Mouse (Mus musculus) small intestine, adult 2 months (tissue): ENCODE data around the gene Pdzd7. TPM values are rescaled to one million over a fixed set of nuclear protein-coding genes. Genes with fewer than 3 reads are reported as not detected.
"Not testable (repeated sequence)": the region's sequence is repeated elsewhere in the genome, so short reads cannot be mapped to it uniquely, and the experiment has no call there.

Source experiments
- H3K27ac ChIP-seq: fragments of 200-500 bp; 2 replicates; pipeline ENCODE4 v1.5.1; 2012; ENCODE audit warnings: low read depth, low read length, control low read depth, inconsistent platforms; ENCODE audit not compliant: insufficient read depth
- H3K27me3 ChIP-seq: fragments of 200-500 bp; 2 replicates; pipeline ENCODE4 v1.6.1; 2012; ENCODE audit warnings: mild to moderate bottlenecking, moderate library complexity, low read length, inconsistent platforms; ENCODE audit not compliant: control insufficient read depth, insufficient read depth
- H3K36me3 ChIP-seq: fragments of 200-500 bp; 2 replicates; pipeline ENCODE4 v1.6.1; 2012; ENCODE audit warnings: mild to moderate bottlenecking, low read length, control low read depth, inconsistent platforms; ENCODE audit not compliant: control insufficient read depth, insufficient read depth
- H3K4me1 ChIP-seq: fragments of 200-500 bp; 2 replicates; pipeline ENCODE4 v1.6.1; 2012; ENCODE audit warnings: low read length, inconsistent platforms, mixed read lengths; ENCODE audit not compliant: control insufficient read depth, insufficient read depth, insufficient read length
- H3K4me3 ChIP-seq: fragments of 200-500 bp; 2 replicates; pipeline ENCODE4 v1.5.1; 2012; ENCODE audit warnings: low read depth, mild to moderate bottlenecking, control low read depth, inconsistent platforms, low read length, moderate library complexity
- CTCF ChIP-seq: fragments of 200-500 bp; IDR thresholded peaks from 2 replicates; pipeline ENCODE4 v1.5.1; 2012; ENCODE audit warnings: low read depth, mild to moderate bottlenecking, control low read depth, inconsistent platforms, low read length, moderate library complexity, mixed read lengths; ENCODE audit not compliant: insufficient replicate concordance, insufficient read length; ENCODE audit errors: extremely low read depth
- POLR2A ChIP-seq: fragments of 200-500 bp; IDR thresholded peaks from 2 replicates; pipeline ENCODE4 v1.6.1; 2012; ENCODE audit warnings: low read depth, mild to moderate bottlenecking, control low read depth, inconsistent platforms, low read length, moderate library complexity
- WGBS: fragments of 180-500 bp; shearing (Covaris S2); methylation state at CpG from one replicate; pipeline ENCODE4 v1.1.7; 2018; 5-methylcytosine and 5-hydroxymethylcytosine counted together
- polyA plus RNA-seq: library from polyadenylated mRNA; depleted of rRNA; stranded (reverse); fragments of >200 nt; gene quantifications from 2 replicates; pipeline ENCODE4 v1.2.3, GENCODE M21; 2012

Gene Pdzd7
- polyA plus RNA-seq, 1 experiment, result 0.29 TPM

DNA sequence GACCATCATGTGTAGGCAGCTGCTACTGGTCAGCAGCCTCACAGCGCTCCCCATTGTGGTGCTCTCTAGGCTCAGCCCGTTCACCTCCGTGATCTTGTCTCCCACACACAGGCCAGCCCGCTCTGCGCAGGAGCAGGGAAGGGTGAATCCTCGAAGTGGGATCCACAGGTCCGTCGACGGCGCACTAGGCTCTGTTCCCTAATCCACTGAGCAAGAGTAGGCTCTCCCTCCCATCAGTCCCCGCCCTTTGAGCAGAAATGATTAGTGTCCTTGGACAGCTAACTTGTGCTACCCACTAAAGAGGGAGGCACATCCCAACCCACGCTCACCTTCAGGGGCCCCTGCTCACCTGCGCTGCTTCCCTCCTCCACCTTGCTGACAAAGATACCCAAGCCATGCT, 5.3 kb downstream of the Pdzd7 start:
- H3K4me1 ChIP-seq, result peaks cover 5% of the 10 kb centered on the region; the same call in 1 of the 2 replicates
- WGBS, result 54% methylated on average over 13 of the region's 13 CpGs
- no peak overlapping the region for H3K27ac ChIP-seq
- H3K27me3 ChIP-seq, result no peaks in the 10 kb centered on the region
- no peak overlapping the region for H3K4me3 ChIP-seq
- no peaks in the 10 kb centered on the region for H3K36me3 ChIP-seq
- TF ChIP-seq POLR2A (no peak), CTCF (no peak)

DNA sequence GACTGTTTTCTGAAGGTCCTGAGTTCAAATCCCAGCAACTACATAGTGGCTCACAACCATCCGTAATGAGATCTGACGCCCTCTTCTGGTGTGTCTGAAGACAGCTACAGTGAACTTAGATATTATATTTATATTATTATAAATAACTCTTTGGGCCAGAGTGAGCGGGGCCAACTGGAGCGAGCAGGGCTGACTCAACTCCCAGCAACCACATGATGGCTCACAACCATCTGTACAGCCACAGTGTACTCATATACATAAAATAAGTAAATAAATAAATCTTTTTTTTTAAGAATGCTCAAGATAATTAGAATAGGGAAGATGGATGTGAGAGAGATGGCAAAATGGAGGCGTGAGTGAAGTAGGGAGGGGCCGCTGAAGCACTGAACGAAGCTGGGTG, 7.3 kb downstream of the Pdzd7 start:
- H3K27me3 ChIP-seq, H3K4me1 ChIP-seq, H3K4me3 ChIP-seq, H3K27ac ChIP-seq, H3K36me3 ChIP-seq: not testable (repeated sequence)
- 85% methylated on average over 7 of the region's 7 CpGs for WGBS

DNA sequence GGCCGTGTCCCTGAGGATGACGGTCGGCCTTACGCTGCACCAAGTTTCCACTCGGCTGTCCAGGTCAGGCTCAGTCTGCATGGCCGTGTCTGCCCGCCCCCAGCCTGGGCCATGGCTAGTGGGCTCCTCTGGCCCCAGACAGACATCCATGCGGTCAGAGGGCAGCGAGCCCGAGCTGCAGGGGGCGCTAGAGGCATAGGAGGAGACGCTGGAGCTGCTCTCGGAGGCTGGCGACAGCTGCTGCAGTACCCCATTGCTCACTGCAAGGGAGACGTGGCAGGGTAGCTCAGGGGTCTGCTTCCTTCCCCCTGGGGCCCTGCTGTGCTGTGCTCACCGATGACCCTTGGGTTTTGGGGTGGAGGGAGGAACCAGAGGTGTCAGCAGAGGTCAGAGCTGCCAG, 8.7 kb downstream of the Pdzd7 start:
- H3K4me1 ChIP-seq, result no peaks in the 10 kb centered on the region
- no peak overlapping the region for H3K4me3 ChIP-seq
- 42% methylated on average over 16 of the region's 16 CpGs for WGBS
- no peaks in the 10 kb centered on the region for H3K27me3 ChIP-seq
- no peaks in the 10 kb centered on the region for H3K36me3 ChIP-seq
- H3K27ac ChIP-seq, result no peak overlapping the region
- TF ChIP-seq CTCF, result 0 out of 2 replicates have a peak, but pooled peaks have one; percentile 37
- no peak for TF ChIP-seq POLR2A

DNA sequence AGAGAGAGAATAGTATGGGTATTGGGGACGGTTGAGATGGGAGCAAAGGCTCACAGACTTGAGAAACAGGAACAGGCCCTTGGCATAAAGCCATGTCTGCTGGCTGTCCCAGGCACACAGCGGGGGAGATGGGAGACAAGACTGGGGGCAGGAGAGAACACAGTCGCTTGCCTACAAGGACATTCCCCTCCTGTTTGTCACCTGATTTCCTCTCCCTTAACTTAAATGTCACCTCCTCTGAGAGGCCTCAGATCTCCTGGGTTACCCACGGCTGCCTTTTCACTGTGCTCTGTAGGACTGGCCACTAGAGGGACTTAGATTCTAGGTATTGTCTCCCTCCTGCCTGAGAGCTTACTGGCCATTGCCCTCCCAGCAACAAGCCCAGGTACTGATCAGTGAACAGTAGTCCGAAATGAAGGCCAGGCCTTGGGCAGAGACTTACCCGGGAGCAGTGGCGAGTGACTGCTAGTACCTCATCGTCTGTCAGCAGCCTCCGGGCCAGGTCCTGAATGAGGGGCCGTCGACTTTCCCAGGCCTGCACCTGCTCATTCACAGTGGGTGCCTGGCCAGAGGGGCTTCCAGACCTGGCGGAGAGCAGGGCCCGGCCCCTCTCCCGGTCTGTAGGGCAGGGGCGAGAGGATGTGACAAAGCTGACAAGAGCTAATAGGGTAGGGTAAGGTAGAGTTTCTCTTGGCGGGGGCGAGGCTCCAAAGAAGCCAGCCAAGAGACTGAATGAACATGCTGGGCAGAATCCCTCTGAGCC, 12.8 kb downstream of the Pdzd7 start:
- Histone ChIP-seq H3K36me3 (no peaks in the 10 kb centered on the region), H3K27ac (no peak overlapping the region), H3K27me3 (no peaks in the 10 kb centered on the region), H3K4me1 (peaks cover 15% of the 10 kb centered on the region), H3K4me3 (no peak overlapping the region)
- peak; percentile 23; the same call in 1 of the 2 replicates for TF ChIP-seq CTCF
- no peak for TF ChIP-seq POLR2A
- 62% methylated on average over 17 of the region's 17 CpGs for WGBS

DNA sequence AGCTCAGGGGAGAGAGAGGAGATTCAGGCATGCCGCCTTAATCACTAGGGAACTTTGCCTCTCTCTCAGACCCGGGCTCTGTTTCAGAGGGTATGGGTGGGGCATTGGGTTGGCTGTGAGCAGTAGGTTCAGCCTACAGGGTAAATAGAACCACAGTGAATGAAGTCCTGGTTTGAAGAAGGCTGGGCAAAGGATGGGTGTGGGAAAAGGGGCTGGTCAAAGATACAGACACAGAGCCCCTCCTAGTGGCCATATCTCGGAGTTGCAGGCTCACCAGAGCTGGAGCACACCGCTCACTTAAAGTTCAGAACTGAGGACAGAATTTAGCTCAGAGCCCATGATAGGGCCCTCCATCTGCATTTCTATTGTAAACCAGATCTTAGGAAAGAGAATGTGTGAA, 13.7 kb downstream of the Pdzd7 start:
- TF ChIP-seq CTCF (peak; percentile 93; the same call in 1 of the 2 replicates), POLR2A (no peak)

DNA sequence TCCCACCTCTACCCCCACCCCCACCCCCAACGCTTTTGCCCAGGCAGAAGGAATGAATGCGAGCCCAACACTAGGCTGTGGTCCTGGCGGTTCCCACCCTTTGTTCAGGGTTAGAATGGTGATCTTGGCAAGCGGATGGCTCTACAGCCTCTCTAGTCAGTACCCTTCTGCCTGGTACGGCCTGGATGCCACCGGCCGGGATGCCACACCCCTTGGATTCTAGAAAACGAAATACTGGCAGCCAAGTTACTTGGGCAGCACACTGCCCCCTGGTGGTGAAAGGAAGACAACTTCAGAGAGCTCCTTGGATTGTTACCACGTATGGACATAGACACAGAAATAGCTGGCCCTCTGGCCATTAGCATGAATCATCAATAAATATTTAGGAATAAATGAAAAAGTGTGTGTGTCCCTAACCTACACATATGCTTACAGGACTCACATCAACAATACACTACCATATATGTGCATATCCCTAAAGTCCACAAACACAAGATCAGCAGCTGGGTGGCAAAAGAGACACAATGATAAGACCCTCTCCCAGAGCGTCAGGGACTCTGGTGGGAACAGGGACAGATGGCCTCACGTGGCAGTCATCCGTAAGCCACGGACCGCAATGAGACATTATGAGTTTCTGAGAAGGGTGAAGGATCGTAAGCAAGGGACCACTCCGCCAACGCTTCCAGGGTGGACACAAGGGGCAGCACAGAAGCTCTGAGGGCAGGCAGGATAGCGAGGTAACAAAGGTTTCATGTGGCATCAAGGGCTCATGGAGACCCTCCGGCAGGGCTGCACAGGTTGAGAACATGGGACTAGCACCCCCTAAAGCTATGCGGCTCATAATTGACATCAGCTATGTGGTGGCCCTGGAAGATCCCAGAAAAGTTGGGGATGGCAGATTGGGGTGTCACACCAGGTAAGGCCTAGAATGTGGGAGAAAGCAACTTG, 14.5 kb downstream of the Pdzd7 start:
- H3K4me3 ChIP-seq, result peak overlapping the region; percentile 35
- H3K36me3 ChIP-seq, result peaks cover 8% of the 10 kb centered on the region
- H3K27ac ChIP-seq, result no peak overlapping the region
- H3K27me3 ChIP-seq, result no peaks in the 10 kb centered on the region
- TF ChIP-seq POLR2A, result no peak
- TF ChIP-seq CTCF, result peak; percentile 82; the same call in 1 of the 2 replicates
- 31% methylated on average over 20 of the region's 20 CpGs for WGBS
- H3K4me1 ChIP-seq, result peaks cover 18% of the 10 kb centered on the region

More for the DNA sequence above, 13.7 kb downstream of the Pdzd7 start:
- no peaks in the 10 kb centered on the region for H3K27me3 ChIP-seq
- 9% methylated on average over 4 of the region's 4 CpGs for WGBS
- H3K4me3 ChIP-seq, result no peak overlapping the region
- H3K27ac ChIP-seq, result no peak overlapping the region
- peaks cover 18% of the 10 kb centered on the region for H3K4me1 ChIP-seq
- 0 out of 2 replicates have a peak, but pooled peaks cover 2% of the 10 kb centered on the region for H3K36me3 ChIP-seq

DNA sequence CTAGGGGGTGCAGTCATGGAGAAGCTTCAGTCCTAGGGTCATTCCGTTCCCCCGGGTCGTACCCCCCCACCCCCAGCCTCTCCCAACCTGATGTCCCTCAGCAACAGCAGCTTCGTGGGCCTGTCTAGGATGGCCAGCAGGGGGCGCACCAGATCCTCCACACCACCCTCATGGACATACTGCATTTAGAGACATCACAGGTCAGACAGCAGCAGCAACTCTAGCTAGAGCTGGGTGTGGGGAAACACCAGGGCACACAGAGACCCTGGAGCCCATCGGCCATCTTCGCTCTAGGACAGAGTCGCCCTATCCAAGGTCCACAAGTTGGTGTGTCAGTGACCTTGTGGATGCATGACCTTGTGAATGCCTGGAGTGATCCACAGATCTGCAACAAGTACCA, 15.4 kb downstream of the Pdzd7 start:
- H3K27ac ChIP-seq, result no peak overlapping the region

More for the DNA sequence above, 15.4 kb downstream of the Pdzd7 start:
- peaks cover 18% of the 10 kb centered on the region for H3K4me1 ChIP-seq
- H3K27me3 ChIP-seq, result no peaks in the 10 kb centered on the region
- H3K4me3 ChIP-seq, result no peak overlapping the region
- H3K36me3 ChIP-seq, result peaks cover 14% of the 10 kb centered on the region
- TF ChIP-seq POLR2A (no peak), CTCF (peak; percentile 86)
- WGBS, result 26% methylated on average over 8 of the region's 8 CpGs
